Mouse (Mus musculus): ENCODE results near the gene Tnfrsf1a.
A peak's percentile ranks its signal among the peaks of the same experiment; 100 is the strongest.

The Tnfrsf1a gene

GRCm38 (mm10) chr6:125323547-125323946 lies 25.6 kb upstream of the Tnfrsf1a start:
- no peak for DNase-seq (ENCODE audit: low read depth)

DNA sequence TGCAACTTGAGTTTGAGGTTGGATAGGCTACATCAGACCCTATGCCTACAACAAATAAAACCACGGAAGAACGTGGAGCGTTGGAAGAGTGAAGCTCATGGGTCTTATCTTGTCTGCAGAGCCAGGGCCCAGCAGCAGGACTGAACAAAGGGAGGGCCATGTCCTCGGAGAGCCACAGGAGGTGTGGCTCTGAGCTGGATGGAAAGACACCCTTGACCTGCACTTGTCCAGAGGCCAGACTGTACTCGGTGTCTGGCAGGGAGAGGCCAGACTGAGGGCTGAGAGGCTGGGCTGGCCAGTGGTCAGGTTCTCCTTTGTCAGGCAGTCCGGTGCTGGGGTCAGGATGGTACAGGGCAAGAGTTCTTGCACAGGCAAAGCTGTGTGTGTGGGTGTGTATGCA lies 23.8 kb upstream of the Tnfrsf1a start:
- DNase-seq (ENCODE audit: low read depth), result no peak

DNA sequence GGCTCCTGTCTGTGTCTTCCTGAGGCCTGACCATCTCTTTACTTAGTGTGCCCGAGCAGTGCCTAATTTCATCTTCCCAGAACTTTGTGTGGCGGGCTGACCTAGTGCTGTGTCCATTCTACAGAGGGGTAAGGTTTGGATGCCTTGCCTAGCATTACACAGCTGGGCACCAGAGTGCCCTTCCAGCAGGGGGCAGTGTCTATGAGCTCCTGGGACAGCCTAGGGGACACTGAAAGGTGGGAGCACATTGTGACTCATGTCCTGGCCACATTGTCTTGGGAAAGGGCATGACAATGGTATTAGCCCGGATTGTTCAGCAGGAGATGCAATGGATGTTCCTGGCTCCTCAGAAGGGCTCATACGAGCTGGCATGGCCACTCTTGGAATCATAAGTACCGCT lies 20.9 kb upstream of the Tnfrsf1a start:
- peak; percentile 64 for DNase-seq (ENCODE audit: low read depth)

- peak; percentile 46 for DNase-seq (ENCODE audit: low read depth)
Measured at GRCm38 (mm10) chr6:125330626-125331326, 18.4 kb upstream of the Tnfrsf1a start.

DNA sequence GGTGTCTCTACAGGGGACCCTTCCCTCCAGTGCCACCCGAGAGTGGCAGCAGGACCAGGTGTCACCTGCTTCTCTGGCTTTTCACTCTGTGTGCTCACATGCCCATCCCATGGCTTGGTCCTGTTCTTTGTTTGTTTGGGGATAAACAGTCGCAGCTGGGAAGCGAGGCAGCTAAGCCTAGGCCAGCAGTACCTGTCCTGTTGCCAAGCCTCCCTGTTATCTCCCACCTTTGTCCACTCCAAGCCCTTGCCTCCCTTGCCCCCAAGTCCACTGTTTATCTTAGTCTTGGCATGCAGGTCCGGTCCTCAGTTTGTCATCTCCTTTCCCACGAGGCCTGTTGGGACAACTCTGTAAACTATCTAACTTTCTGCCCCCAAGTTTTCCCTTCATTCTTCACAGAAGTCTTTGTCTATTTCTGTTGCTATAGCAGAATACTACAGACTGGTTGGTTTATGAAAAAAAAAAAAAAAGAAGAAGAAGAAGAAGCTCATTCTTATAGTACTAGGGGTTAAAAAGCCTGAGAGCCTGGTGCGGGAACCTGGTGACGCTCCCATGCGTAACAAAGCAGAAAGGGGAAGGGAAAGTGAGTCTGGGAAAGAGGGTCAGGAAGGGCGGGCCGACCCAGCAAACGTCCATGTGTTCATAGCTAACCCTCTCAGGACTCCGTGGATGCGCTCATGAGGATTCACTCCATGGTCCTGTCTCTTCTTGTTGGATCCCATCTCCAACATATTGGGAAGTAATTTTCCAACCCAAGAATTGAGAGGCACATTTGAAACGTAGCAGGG lies 15.9 kb upstream of the Tnfrsf1a start:
- no peak for DNase-seq (ENCODE audit: low read depth)

- no peak for DNase-seq (ENCODE audit: low read depth)
Measured at GRCm38 (mm10) chr6:125334356-125334755, 14.8 kb upstream of the Tnfrsf1a start.

DNA sequence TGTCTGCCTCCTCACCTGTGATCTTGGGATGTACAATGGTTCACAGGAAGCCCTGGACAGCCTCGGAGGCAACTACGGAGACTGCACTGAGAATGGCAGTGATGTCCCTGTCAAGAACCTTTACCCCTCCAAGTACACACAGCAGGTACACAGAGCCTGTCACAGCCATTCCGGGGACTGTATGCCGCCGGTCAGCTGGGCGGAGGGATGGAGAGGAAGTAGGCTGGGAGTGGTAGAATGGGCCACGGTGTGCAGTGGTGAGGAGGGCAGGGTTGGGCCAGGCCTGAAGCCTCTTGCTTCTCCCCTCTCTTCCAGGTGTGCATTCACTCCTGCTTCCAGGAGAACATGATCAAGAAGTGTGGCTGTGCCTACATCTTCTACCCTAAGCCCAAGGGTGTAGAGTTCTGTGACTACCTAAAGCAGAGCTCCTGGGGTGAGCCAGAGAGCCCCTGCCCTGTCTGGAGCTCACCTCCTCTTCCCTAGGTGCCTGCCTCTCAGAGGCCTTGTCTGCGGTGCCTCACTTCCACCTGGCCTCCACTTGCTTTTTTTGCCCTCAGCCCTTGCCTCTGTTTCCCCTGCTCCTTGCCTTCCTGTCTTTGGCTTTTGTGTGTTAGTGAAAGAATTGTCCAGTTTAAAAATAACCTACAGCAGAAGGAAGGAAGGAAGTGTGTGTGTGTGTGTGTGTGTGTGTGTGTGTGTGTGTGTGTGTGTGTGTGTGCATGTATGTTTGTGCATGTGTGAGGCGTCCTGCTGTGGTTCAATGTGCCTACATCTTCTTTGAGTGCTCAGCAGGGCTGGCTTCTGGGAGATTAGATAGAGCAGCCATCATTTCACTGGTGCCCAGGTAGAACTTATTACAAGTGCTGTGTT lies 10.1 kb upstream of the Tnfrsf1a start:
- DNase-seq (ENCODE audit: low read depth), result peak; percentile 19

GRCm38 (mm10) chr6:125340244-125340643 lies 8.9 kb upstream of the Tnfrsf1a start:
- DNase-seq (ENCODE audit: low read depth), result no peak

GRCm38 (mm10) chr6:125342198-125342597 lies 7.0 kb upstream of the Tnfrsf1a start:
- DNase-seq (ENCODE audit: low read depth), result no peak

DNA sequence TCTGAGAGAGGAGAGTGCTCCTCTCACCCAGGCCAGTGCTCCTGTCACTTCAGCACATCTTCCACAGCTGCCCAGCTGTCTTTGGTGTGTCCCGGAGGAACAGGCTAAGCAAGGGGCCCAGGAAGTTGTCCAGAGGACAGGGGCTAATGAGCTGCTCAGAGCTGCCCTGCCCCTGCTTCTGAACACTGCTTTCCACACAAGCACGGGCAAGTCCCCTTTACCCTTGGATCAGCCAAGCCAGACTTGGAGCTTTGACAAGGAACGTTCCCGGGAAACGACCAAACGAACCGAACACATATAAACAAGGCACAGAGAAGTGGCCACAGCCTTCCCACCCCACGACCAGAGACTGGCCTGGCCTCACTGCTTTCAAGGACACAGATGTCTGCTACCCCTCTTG lies 5.1 kb upstream of the Tnfrsf1a start:
- no peak for DNase-seq (ENCODE audit: low read depth)

GRCm38 (mm10) chr6:125344866-125345265 lies 4.3 kb upstream of the Tnfrsf1a start:
- no peak for DNase-seq (ENCODE audit: low read depth)

GRCm38 (mm10) chr6:125345625-125346024 lies 3.5 kb upstream of the Tnfrsf1a start:
- no peak for DNase-seq (ENCODE audit: low read depth)

- no peak for DNase-seq (ENCODE audit: low read depth)
Measured at GRCm38 (mm10) chr6:125346029-125346428, 3.1 kb upstream of the Tnfrsf1a start.

- peak; percentile 81 for DNase-seq (ENCODE audit: low read depth)
Measured at GRCm38 (mm10) chr6:125349575-125350230, 541 bp downstream of the Tnfrsf1a start.

GRCm38 (mm10) chr6:125350231-125350994 lies 1.3 kb downstream of the Tnfrsf1a start:
- peak; percentile 24 for DNase-seq (ENCODE audit: low read depth)

GRCm38 (mm10) chr6:125350995-125351324 lies 1.8 kb downstream of the Tnfrsf1a start:
- DNase-seq (ENCODE audit: low read depth), result no peak

DNA sequence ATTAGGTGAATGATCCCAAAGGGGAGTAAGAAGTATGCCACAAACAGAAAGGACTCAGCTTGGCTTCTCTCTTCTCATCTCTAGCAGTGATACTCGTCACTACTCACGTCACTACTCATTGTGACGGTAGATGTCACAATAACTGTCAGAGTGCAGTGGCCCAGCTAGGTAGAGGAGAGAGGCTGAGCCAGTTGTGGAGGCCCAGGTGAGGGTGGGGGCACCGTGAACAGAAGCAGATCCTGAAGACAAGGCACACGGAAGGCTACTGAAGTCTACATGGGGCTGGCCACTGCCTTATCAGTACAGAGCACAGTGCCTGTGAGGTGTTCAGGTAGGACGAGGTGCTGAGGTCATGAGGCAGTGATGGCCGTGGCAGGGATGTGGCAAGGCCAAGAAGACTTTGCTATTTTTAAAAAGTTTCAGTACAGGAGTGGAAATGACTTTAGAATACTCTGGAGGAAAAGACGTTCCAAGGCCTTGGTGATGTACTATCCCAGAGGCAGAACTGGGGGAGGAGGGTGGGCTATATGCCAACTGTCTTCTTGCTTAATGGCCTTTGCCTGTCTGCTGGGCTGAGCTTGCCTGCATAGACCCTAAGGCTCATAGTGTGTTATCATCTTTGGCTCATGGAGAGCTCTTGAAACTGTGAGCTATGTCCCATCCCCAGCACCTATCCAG lies 2.3 kb downstream of the Tnfrsf1a start:
- peak; percentile 39 for DNase-seq (ENCODE audit: low read depth)

DNA sequence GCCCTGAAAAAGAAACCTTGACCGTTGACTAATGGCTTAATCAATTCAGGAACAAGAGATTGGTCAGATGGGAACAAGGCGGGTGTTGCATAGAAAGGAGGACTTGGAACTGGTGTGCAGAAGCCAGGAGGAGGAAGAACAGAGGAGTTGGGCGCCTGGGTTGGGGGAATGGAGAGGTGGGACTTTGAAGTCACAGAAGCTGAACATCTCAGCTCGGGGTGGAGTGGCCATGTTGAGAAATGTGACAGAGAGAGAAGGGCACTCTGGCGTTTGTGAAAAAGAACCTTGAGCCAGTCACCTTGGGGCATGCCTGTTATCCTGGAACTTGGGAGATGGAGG lies 2.9 kb downstream of the Tnfrsf1a start:
- DNase-seq (ENCODE audit: low read depth), result no peak

GRCm38 (mm10) chr6:125352811-125353210 lies 3.6 kb downstream of the Tnfrsf1a start:
- peak; percentile 22 for DNase-seq (ENCODE audit: low read depth)

DNA sequence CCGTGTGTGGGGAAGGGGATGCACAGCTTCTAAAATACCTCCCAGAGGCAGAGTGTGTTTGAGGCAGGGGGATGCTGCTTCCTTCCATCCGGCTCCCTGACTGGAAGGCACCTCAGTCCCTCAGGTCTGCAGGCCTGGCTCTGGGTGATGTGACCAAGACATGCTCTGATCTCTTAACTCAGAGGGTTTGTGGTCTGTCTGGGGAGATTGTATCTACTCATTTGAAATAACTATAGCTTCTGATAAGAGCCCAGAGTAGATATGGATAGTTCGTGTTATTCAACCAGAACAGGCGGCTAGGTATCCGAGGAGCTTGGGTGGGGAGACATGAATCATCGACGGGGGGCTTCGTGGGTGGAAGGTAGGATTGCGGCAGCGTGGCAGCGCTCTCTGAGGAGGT lies 4.1 kb downstream of the Tnfrsf1a start:
- peak; percentile 69 for DNase-seq (ENCODE audit: low read depth)

GRCm38 (mm10) chr6:125353655-125354054 lies 4.5 kb downstream of the Tnfrsf1a start:
- no peak for DNase-seq (ENCODE audit: low read depth)

Data from induced T-regulatory cell, adult 2 months (primary cell).